Mouse (Mus musculus): ENCODE data around the gene Vsig10. TPM values are rescaled to one million over a fixed set of nuclear protein-coding genes. Genes with fewer than 3 reads are reported as not detected.

Gene Vsig10
- polyA plus RNA-seq, 1 experiment from 2014 or later = 3.9 TPM

DNA sequence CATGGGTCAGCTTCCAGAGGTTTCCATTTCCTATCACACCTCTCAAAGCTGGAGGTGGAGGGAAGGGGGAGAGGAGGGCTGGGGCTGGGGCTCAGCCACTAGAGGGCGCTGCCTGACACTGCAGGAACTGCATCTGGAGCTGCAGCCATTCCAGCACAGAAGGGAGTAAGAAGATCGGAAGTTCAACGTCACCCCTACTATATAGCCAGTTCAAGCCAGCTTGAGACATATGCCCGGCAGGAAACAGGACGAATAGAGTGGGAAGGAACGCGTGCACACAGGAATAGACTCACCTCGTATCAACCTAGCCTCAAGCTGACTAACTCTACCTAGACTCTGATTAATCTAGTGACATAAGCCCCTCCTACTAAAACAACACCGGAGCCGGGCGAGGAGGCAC lies 11.2 kb upstream of the Vsig10 start:
- no peaks in the 10 kb centered on the region for H3K36me3 ChIP-seq (ENCODE audit: control insufficient read depth, insufficient read depth, low read length)
- no peaks in the 10 kb centered on the region for H3K9me3 ChIP-seq (ENCODE audit: control insufficient read depth, low read length)
- 0 out of 2 replicates have a peak, but pooled peaks have one; percentile 12 for ATAC-seq (ENCODE audit: low read depth)
- H3K27me3 ChIP-seq (replicated peaks; ENCODE audit: control insufficient read depth, insufficient read depth, low read length) = no peaks in the 10 kb centered on the region
- H3K27ac ChIP-seq (replicated peaks; ENCODE audit: low read depth, low read length) = no peak overlapping the region
- peak; percentile 59 for DNase-seq (ENCODE audit: low spot score)
- WGBS = 42% methylated on average over 11 of the region's 11 CpGs
- no peak overlapping the region for H3K9ac ChIP-seq (ENCODE audit: low read depth, low read length)
- H3K4me3 ChIP-seq (ENCODE audit: low read depth, low read length) = no peak overlapping the region
- H3K4me1 ChIP-seq (ENCODE audit: control insufficient read depth, insufficient read depth, low read length) = no peaks in the 10 kb centered on the region
- no peak overlapping the region for H3K4me2 ChIP-seq (ENCODE audit: low read depth, low read length)

DNA sequence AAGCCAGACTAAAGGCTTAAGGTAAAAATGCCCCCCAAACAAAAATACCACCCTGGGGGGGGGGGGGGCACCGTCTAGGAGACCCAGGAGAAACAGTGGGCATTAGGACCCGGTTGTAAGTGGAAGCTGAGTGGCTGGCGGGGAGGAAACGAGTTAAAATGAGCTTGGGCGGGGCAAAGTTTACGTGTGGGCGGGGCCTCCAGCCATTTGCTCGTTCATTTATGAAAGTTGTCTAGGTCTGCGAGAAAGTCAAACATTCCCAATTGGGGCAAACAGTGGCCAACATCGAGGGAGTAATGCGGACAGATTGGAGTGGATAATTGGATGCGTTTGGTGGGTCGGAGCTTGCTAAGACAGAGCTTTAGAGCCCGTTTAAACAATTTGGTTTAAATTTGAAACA lies 5.5 kb upstream of the Vsig10 start:
- ATAC-seq (ENCODE audit: low read depth) (no peak), DNase-seq (ENCODE audit: low spot score) (peak; percentile 74)
- peak overlapping the region; percentile 51; the same call in 1 of the 2 replicates for H3K9ac ChIP-seq (ENCODE audit: low read depth, low read length)

DNA sequence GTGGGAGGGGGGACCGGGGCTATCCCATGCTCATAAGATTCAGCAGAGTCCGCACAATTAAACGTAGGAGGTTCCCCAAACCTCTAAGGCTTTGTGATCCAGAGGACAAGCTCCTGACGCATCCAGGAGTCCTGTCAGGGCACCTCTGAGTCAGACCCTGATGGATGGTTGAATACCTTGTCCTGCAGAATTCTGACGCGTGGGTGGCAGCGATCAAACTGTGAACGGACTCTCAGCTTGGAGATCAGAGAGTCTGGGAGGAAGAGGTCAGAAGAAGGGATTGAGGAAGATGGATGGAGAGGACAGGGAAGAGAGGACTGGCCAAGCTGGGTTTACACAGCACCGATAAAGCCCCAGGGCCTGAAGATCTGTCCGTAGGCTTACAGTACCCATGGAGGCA lies 5.0 kb upstream of the Vsig10 start:
- no peak for ATAC-seq (ENCODE audit: low read depth)
- Histone ChIP-seq H3K27ac (replicated peaks; ENCODE audit: low read depth, low read length) (peak overlapping the region; percentile 77), H3K9me3 (ENCODE audit: control insufficient read depth, low read length) (no peaks in the 10 kb centered on the region), H3K4me2 (ENCODE audit: low read depth, low read length) (peak overlapping the region; percentile 47), H3K4me1 (ENCODE audit: control insufficient read depth, insufficient read depth, low read length) (peaks cover 11% of the 10 kb centered on the region), H3K9ac (ENCODE audit: low read depth, low read length) (peak overlapping the region; percentile 51), H3K36me3 (ENCODE audit: control insufficient read depth, insufficient read depth, low read length) (no peaks in the 10 kb centered on the region), H3K27me3 (replicated peaks; ENCODE audit: control insufficient read depth, insufficient read depth, low read length) (no peaks in the 10 kb centered on the region), H3K4me3 (ENCODE audit: low read depth, low read length) (peak overlapping the region; percentile 31)
- WGBS = 34% methylated on average over 10 of the region's 10 CpGs
- no peak for DNase-seq (ENCODE audit: low spot score)

More for the DNA sequence above, 5.5 kb upstream of the Vsig10 start:
- Histone ChIP-seq H3K4me1 (ENCODE audit: control insufficient read depth, insufficient read depth, low read length) (peaks cover 11% of the 10 kb centered on the region), H3K4me3 (ENCODE audit: low read depth, low read length) (peak overlapping the region; percentile 31), H3K36me3 (ENCODE audit: control insufficient read depth, insufficient read depth, low read length) (no peaks in the 10 kb centered on the region), H3K27ac (replicated peaks; ENCODE audit: low read depth, low read length) (no peak overlapping the region), H3K9me3 (ENCODE audit: control insufficient read depth, low read length) (no peaks in the 10 kb centered on the region), H3K4me2 (ENCODE audit: low read depth, low read length) (peak overlapping the region; percentile 47), H3K27me3 (replicated peaks; ENCODE audit: control insufficient read depth, insufficient read depth, low read length) (no peaks in the 10 kb centered on the region)
- WGBS = 18% methylated on average over 14 of the region's 14 CpGs

DNA sequence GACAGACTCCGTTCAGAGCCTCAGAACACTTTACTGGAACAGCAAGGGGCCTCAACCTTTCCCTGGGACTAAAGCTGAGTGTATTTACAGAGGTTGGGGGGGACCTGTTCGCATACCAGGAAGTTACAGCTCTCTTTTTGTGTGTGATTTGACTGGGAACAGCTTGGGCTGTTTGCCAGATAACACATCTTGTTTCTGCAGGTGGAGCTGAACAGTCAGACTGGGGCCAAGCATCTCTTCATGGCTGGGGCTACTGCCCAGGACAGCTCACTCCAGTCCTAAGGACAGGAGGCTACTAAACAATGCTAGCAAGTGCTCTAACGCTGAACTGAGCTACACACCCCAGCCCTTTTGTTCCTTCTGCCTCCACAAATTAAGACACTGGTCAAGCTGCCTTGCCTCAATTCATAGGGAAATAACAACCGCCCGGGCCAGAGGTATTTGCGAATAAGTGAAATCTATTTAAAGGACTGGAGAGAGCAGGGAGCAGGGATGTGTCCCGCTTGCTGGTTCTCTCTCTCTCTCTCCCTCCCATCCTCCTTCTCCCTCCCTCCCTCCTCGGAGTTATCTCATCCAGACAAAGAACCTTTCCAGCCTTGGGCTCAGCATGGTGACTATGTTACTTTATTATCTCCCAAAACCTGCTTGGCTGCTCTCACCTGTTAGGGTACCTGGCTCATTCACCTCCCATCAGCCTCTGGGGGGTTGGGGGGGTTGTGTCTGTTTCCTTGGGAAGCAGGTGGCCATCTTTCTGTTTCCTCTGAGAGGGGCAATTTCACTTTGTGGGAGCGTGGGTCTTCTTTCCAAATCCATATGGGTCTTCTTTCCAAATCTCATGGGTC lies 4.1 kb upstream of the Vsig10 start:
- 0 out of 2 replicates have a peak overlapping the region, but pooled peaks have one; percentile 19 for H3K9ac ChIP-seq (ENCODE audit: low read depth, low read length)
- no peak overlapping the region for H3K4me3 ChIP-seq (ENCODE audit: low read depth, low read length)
- ATAC-seq (ENCODE audit: low read depth) = peak; percentile 8
- peak; percentile 72 for DNase-seq (ENCODE audit: low spot score)
- H3K36me3 ChIP-seq (ENCODE audit: control insufficient read depth, insufficient read depth, low read length) = no peaks in the 10 kb centered on the region
- 16% methylated on average over 9 of the region's 9 CpGs for WGBS
- H3K27ac ChIP-seq (replicated peaks; ENCODE audit: low read depth, low read length) = peak overlapping the region; percentile 77
- peaks cover 11% of the 10 kb centered on the region for H3K4me1 ChIP-seq (ENCODE audit: control insufficient read depth, insufficient read depth, low read length)
- H3K4me2 ChIP-seq (ENCODE audit: low read depth, low read length) = peak overlapping the region; percentile 31
- no peaks in the 10 kb centered on the region for H3K9me3 ChIP-seq (ENCODE audit: control insufficient read depth, low read length)
- no peaks in the 10 kb centered on the region for H3K27me3 ChIP-seq (replicated peaks; ENCODE audit: control insufficient read depth, insufficient read depth, low read length)

DNA sequence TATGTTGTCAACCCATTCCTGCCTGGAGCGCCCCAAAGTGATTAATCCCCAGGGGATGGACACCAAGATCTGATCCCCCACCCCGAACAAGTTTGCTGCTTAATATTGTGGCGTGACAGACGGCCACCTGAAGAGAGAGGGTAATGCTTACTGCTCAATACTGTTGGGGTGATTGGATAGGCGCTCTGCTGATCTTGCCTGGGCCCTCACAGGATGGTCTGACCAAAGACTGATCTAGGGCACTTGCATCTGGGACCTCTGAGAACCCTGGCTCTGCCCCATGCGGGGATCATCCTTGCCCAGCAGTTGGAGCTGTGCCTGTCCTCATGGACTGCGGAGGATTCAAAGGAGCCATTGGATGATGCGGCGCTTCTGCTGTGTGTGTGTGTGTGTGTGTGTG lies 4.9 kb downstream of the Vsig10 start:
- DNase-seq (ENCODE audit: low spot score) (no peak), ATAC-seq (ENCODE audit: low read depth) (no peak)
- H3K27me3 ChIP-seq (replicated peaks; ENCODE audit: control insufficient read depth, insufficient read depth, low read length) = no peaks in the 10 kb centered on the region
- H3K9ac ChIP-seq (ENCODE audit: low read depth, low read length) = no peak overlapping the region
- no peak overlapping the region for H3K4me3 ChIP-seq (ENCODE audit: low read depth, low read length)
- H3K36me3 ChIP-seq (ENCODE audit: control insufficient read depth, insufficient read depth, low read length) = no peaks in the 10 kb centered on the region
- 78% methylated on average over 9 of the region's 9 CpGs for WGBS
- no peaks in the 10 kb centered on the region for H3K4me1 ChIP-seq (ENCODE audit: control insufficient read depth, insufficient read depth, low read length)
- no peak overlapping the region for H3K27ac ChIP-seq (replicated peaks; ENCODE audit: low read depth, low read length)
- H3K9me3 ChIP-seq (ENCODE audit: control insufficient read depth, low read length) = no peaks in the 10 kb centered on the region
- H3K4me2 ChIP-seq (ENCODE audit: low read depth, low read length) = no peak overlapping the region

DNA sequence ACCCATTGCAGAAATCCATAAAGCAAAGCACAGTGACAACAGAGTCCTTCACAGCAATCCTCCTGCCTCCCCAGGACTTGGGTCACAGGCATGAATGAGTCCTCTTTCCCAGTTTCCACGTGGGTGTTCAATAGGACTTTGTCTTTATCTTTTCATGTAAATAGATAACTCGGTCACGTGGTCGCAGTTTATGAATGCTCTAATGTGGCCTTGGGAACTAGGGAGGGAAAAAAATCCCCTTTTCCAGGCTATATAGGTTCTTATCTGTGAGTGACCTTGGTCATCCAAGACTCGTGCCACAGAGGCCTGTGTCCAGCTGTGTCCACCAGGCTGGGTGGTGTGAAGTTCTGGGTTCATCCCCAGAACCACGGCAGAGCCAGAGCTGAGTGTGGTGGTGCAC lies 7.5 kb downstream of the Vsig10 start:
- WGBS = 76% methylated on average over 6 of the region's 6 CpGs
- Histone ChIP-seq H3K9me3 (ENCODE audit: control insufficient read depth, low read length) (no peaks in the 10 kb centered on the region), H3K36me3 (ENCODE audit: control insufficient read depth, insufficient read depth, low read length) (no peaks in the 10 kb centered on the region), H3K27me3 (replicated peaks; ENCODE audit: control insufficient read depth, insufficient read depth, low read length) (no peaks in the 10 kb centered on the region), H3K9ac (ENCODE audit: low read depth, low read length) (no peak overlapping the region), H3K4me1 (ENCODE audit: control insufficient read depth, insufficient read depth, low read length) (no peaks in the 10 kb centered on the region), H3K4me3 (ENCODE audit: low read depth, low read length) (no peak overlapping the region), H3K4me2 (ENCODE audit: low read depth, low read length) (no peak overlapping the region), H3K27ac (replicated peaks; ENCODE audit: low read depth, low read length) (no peak overlapping the region)
- DNase-seq (ENCODE audit: low spot score) (no peak), ATAC-seq (ENCODE audit: low read depth) (no peak)

DNA sequence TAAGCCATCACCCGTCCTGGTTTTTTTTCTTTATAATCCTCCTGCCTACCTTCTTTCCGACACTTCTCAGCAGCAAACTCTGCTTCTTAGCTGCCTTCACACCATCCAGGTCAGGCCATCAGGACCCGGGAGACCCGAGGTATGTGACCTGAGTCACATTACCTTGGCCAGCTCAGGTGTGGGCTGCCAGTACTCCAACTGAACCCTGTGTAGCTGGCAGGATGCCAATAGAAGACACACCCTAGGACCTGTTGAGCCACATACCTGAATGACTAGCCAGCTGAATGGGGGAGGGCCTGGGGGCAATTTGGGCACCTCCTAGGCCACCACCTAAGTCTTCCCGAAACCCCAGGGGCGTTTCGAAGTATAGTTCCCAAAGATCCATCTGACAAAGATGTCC lies 11.6 kb downstream of the Vsig10 start:
- ATAC-seq (ENCODE audit: low read depth) (peak; percentile 63), DNase-seq (ENCODE audit: low spot score) (peak; percentile 54)
- WGBS = 78% methylated on average over 7 of the region's 7 CpGs
- Histone ChIP-seq H3K4me2 (ENCODE audit: low read depth, low read length) (no peak overlapping the region), H3K9ac (ENCODE audit: low read depth, low read length) (no peak overlapping the region), H3K4me1 (ENCODE audit: control insufficient read depth, insufficient read depth, low read length) (no peaks in the 10 kb centered on the region), H3K9me3 (ENCODE audit: control insufficient read depth, low read length) (peaks cover 3% of the 10 kb centered on the region; the same call in 1 of the 2 replicates), H3K4me3 (ENCODE audit: low read depth, low read length) (no peak overlapping the region), H3K27ac (replicated peaks; ENCODE audit: low read depth, low read length) (no peak overlapping the region), H3K27me3 (replicated peaks; ENCODE audit: control insufficient read depth, insufficient read depth, low read length) (no peaks in the 10 kb centered on the region), H3K36me3 (ENCODE audit: control insufficient read depth, insufficient read depth, low read length) (no peaks in the 10 kb centered on the region)

DNA sequence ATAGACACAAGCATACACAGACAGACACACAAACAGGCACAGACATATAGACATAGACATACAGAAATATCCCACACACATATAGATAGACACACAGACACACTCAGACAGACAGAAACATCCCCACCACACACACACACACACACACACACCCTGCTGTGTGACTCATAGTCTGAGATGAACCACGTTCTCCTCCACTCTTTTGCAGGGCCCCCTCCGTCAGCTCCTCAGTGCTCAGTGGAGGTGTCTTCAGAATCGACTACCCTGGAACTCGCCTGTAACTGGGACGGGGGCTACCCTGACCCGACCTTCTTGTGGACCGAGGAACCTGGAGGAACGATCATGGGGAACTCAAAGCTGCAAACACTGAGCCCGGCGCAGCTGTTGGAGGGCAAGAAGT lies 19.1 kb downstream of the Vsig10 start:
- no peaks in the 10 kb centered on the region for H3K27me3 ChIP-seq (replicated peaks; ENCODE audit: control insufficient read depth, insufficient read depth, low read length)
- H3K4me2 ChIP-seq (ENCODE audit: low read depth, low read length) = no peak overlapping the region
- peaks cover 4% of the 10 kb centered on the region; the same call in 1 of the 2 replicates for H3K36me3 ChIP-seq (ENCODE audit: control insufficient read depth, insufficient read depth, low read length)
- 88% methylated on average over 10 of the region's 10 CpGs for WGBS
- H3K4me1 ChIP-seq (ENCODE audit: control insufficient read depth, insufficient read depth, low read length) = no peaks in the 10 kb centered on the region
- ATAC-seq (ENCODE audit: low read depth) = no peak
- no peak overlapping the region for H3K4me3 ChIP-seq (ENCODE audit: low read depth, low read length)
- no peak overlapping the region for H3K27ac ChIP-seq (replicated peaks; ENCODE audit: low read depth, low read length)
- H3K9ac ChIP-seq (ENCODE audit: low read depth, low read length) = no peak overlapping the region
- H3K9me3 ChIP-seq (ENCODE audit: control insufficient read depth, low read length) = peaks cover 3% of the 10 kb centered on the region; the same call in 1 of the 2 replicates
- no peak for DNase-seq (ENCODE audit: low spot score)

DNA sequence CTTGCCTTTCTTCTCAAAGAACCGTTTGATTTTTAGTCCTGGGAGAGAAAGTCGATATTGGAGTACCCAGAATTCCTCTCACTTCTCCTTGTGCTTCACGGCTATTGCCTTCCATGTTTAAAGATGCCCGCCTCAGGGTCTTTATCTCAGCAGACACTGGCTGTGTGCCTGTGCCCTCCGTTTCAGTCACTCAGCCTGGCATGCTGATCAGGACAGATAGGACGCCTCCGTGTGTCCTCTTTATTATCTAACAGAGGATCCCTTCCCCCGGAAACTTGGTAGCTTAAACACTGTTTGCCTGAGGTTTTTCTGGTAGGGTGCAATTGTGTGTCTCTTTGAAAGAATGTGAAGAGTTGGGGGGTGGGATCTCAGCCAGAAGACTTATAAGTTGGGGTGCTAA lies 19.6 kb downstream of the Vsig10 start:
- no peaks in the 10 kb centered on the region for H3K27me3 ChIP-seq (replicated peaks; ENCODE audit: control insufficient read depth, insufficient read depth, low read length)
- peaks cover 4% of the 10 kb centered on the region; the same call in 1 of the 2 replicates for H3K36me3 ChIP-seq (ENCODE audit: control insufficient read depth, insufficient read depth, low read length)
- no peak for ATAC-seq (ENCODE audit: low read depth)
- no peak overlapping the region for H3K4me2 ChIP-seq (ENCODE audit: low read depth, low read length)
- H3K4me1 ChIP-seq (ENCODE audit: control insufficient read depth, insufficient read depth, low read length) = no peaks in the 10 kb centered on the region
- H3K9me3 ChIP-seq (ENCODE audit: control insufficient read depth, low read length) = peaks cover 3% of the 10 kb centered on the region; the same call in 1 of the 2 replicates
- H3K9ac ChIP-seq (ENCODE audit: low read depth, low read length) = no peak overlapping the region
- DNase-seq (ENCODE audit: low spot score) = no peak
- no peak overlapping the region for H3K4me3 ChIP-seq (ENCODE audit: low read depth, low read length)
- 87% methylated on average over 8 of the region's 8 CpGs for WGBS
- no peak overlapping the region for H3K27ac ChIP-seq (replicated peaks; ENCODE audit: low read depth, low read length)

Data from embryonic facial prominence, embryonic 14.5 days (tissue).